Mouse (Mus musculus): ENCODE results near the gene Babam2.
"Not testable (repeated sequence)": the region's sequence is repeated elsewhere in the genome, so short reads cannot be mapped to it uniquely, and the experiment has no call there.

DNA sequence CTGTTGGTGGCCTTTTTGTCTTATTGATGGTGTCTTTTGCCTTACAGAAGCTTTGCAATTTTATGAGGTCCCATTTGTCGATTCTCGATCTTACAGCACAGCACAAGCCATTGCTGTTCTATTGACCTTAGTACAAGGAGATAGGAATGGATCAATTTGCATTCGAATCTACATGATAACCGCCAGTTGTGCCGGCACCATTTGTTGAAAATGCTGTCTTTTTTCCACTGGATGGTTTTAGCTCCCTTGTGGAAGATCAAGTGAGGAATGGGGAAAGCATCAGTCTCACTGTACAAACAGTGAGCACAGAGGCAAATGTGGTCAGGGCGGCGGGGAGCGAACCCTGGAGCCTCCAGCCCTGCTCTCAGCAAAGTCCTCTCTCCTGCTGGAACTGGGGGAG, 106.7 kb downstream of the Babam2 start:
- TF ChIP-seq CTCF (IDR thresholded peaks at IDR 0.05; ENCODE audit: extremely low read depth, insufficient read length, insufficient replicate concordance, low read depth, low read length); POLR2A (IDR thresholded peaks at IDR 0.05; ENCODE audit: low read depth, low read length): not testable (repeated sequence)

Data from small intestine, adult 2 months (tissue).